Mouse (Mus musculus) frontal cortex, postnatal 14 days (tissue): ENCODE results near the gene Mettl5.
"Not testable (repeated sequence)": the region's sequence is repeated elsewhere in the genome, so short reads cannot be mapped to it uniquely, and the experiment has no call there.

ENCODE experiments used
- DNase-seq, 2 experiments: peaks; one replicate each; pipeline ENCODE4 v3.0.0; 2022; ENCODE audit warnings: low spot score in 2 of 2

The Mettl5 gene

GRCm38 (mm10) chr2:69885451-69886305 lies at the start of gene Mettl5:
TSS of gene Mettl5 (minus strand) at chr2:69885615.
- DNase-seq: peak; percentile 77 to 86

GRCm38 (mm10) chr2:69924943-69925342 lies 39.5 kb upstream of the Mettl5 start:
- no peak for DNase-seq

GRCm38 (mm10) chr2:69917301-69917700 lies 31.9 kb upstream of the Mettl5 start:
- no peak for DNase-seq

GRCm38 (mm10) chr2:69912801-69913200 lies 27.4 kb upstream of the Mettl5 start:
- no peak for DNase-seq

GRCm38 (mm10) chr2:69907394-69907793 lies 22.0 kb upstream of the Mettl5 start:
- DNase-seq: not testable (repeated sequence)

GRCm38 (mm10) chr2:69903541-69903940 lies 18.1 kb upstream of the Mettl5 start:
- no peak for DNase-seq

GRCm38 (mm10) chr2:69897618-69898575 lies 12.5 kb upstream of the Mettl5 start:
- DNase-seq: peak; percentile 36 to 44

GRCm38 (mm10) chr2:69897039-69897617 lies 11.7 kb upstream of the Mettl5 start, which contains the start of gene Ubr3:
TSS of gene Ubr3 (plus strand) at chr2:69897246.
- peak; percentile 90 to 95 for DNase-seq

- DNase-seq: no peak
Measured at GRCm38 (mm10) chr2:69896224-69896581, 10.8 kb upstream of the Mettl5 start.

- no peak for DNase-seq
Measured at GRCm38 (mm10) chr2:69895502-69896223, 10.2 kb upstream of the Mettl5 start.

- DNase-seq: no peak
Measured at GRCm38 (mm10) chr2:69893891-69894290, 8.5 kb upstream of the Mettl5 start.

GRCm38 (mm10) chr2:69893145-69893544 lies 7.7 kb upstream of the Mettl5 start:
- no peak for DNase-seq

GRCm38 (mm10) chr2:69890843-69891242 lies 5.4 kb upstream of the Mettl5 start:
- no peak for DNase-seq

GRCm38 (mm10) chr2:69888957-69889356 lies 3.5 kb upstream of the Mettl5 start:
- DNase-seq: no peak

GRCm38 (mm10) chr2:69885050-69885449 lies 365 bp downstream of the Mettl5 start:
- no peak for DNase-seq

GRCm38 (mm10) chr2:69884581-69884980 lies 834 bp downstream of the Mettl5 start:
- DNase-seq: no peak

- DNase-seq: no peak
Measured at GRCm38 (mm10) chr2:69883990-69884391, 1.4 kb downstream of the Mettl5 start.

GRCm38 (mm10) chr2:69862117-69862657 lies 23.2 kb downstream of the Mettl5 start:
- no peak for DNase-seq

GRCm38 (mm10) chr2:69861485-69862091 lies 23.8 kb downstream of the Mettl5 start, which contains the start of gene Ssb:
TSS of gene Ssb (plus strand) at chr2:69861562.
- peak; percentile 84 to 88 for DNase-seq

- peak in 1 of 2 experiments; percentile 12 for DNase-seq
Measured at GRCm38 (mm10) chr2:69860972-69861452, 24.4 kb downstream of the Mettl5 start.
